Mouse (Mus musculus) urinary bladder, adult 18-20 months (tissue): ENCODE results near the gene Gm4922.

Experiments
- DNase-seq, 2 experiments: peaks; one replicate each; pipeline ENCODE4 v3.0.0; 2022; ENCODE audit warnings: low spot score in 2 of 2, mixed read lengths in 2 of 2

Gm4922 gene

GRCm38 (mm10) chr10:18786693-18787092 is at the start of gene Gm4922:
Gm4922 (minus strand) TSS chr10:18786793.
- DNase-seq, result no peak

GRCm38 (mm10) chr10:18835684-18836479 is 49.3 kb upstream of the Gm4922 start:
- no peak for DNase-seq

- DNase-seq, result no peak
Measured at GRCm38 (mm10) chr10:18834389-18834788, 47.8 kb upstream of the Gm4922 start.

GRCm38 (mm10) chr10:18831823-18832222 is 45.2 kb upstream of the Gm4922 start:
- no peak for DNase-seq

- no peak for DNase-seq
Measured at GRCm38 (mm10) chr10:18830359-18830758, 43.8 kb upstream of the Gm4922 start.

- DNase-seq, result no peak
Measured at GRCm38 (mm10) chr10:18827936-18828335, 41.3 kb upstream of the Gm4922 start.

- DNase-seq, result no peak
Measured at GRCm38 (mm10) chr10:18826107-18826506, 39.5 kb upstream of the Gm4922 start.

- no peak for DNase-seq
Measured at GRCm38 (mm10) chr10:18825143-18825542, 38.5 kb upstream of the Gm4922 start.

- DNase-seq, result no peak
Measured at GRCm38 (mm10) chr10:18816560-18816959, 30.0 kb upstream of the Gm4922 start.

GRCm38 (mm10) chr10:18811751-18812150 is 25.2 kb upstream of the Gm4922 start:
- no peak for DNase-seq

GRCm38 (mm10) chr10:18790063-18790462 is 3.5 kb upstream of the Gm4922 start:
- DNase-seq, result no peak

GRCm38 (mm10) chr10:18788601-18789000 is 2.0 kb upstream of the Gm4922 start:
- DNase-seq, result no peak

GRCm38 (mm10) chr10:18777546-18777945 is 9.0 kb downstream of the Gm4922 start:
- no peak for DNase-seq

- no peak for DNase-seq
Measured at GRCm38 (mm10) chr10:18772537-18773179, 13.9 kb downstream of the Gm4922 start.

GRCm38 (mm10) chr10:18769909-18770308 is 16.7 kb downstream of the Gm4922 start:
- DNase-seq, result no peak

- peak in 1 of 2 experiments; percentile 22 for DNase-seq
Measured at GRCm38 (mm10) chr10:18760241-18760640, 26.4 kb downstream of the Gm4922 start.

GRCm38 (mm10) chr10:18750057-18750456 is 36.5 kb downstream of the Gm4922 start:
- no peak for DNase-seq

GRCm38 (mm10) chr10:18743286-18744142 is 43.1 kb downstream of the Gm4922 start, which contains the start of gene Arfgef3:
Arfgef3 (minus strand) TSS chr10:18743949.
- peak; percentile 54 to 65 for DNase-seq

- no peak for DNase-seq
Measured at GRCm38 (mm10) chr10:18742086-18742485, 44.5 kb downstream of the Gm4922 start.

- no peak for DNase-seq
Measured at GRCm38 (mm10) chr10:18741024-18741423, 45.6 kb downstream of the Gm4922 start.
